18 mouse cellular contexts compared by ENCODE assay signal in genomic region chr10:126320831-126321230, GRCm38 (mm10).
DNase-seq lines count a peak whose midpoint lies in the region; ATAC-seq and TF ChIP-seq lines count a peak whose summit lies in the region.
"Had no signal": no experiment of that assay in that cellular context is flagged by ENCODE, and none has a peak within 500 bp of the region (broad histone marks: within the 10 kb centered on the region; RNA-seq: fewer than 3 reads in every experiment).

No protein-coding gene starts in this region.

- H3K9ac ChIP-seq in hindbrain, embryonic 11.5 days (ENCODE audit: low read depth, low read length) = no peak overlapping the region
- H3K9ac ChIP-seq in hindbrain, embryonic 12.5 days = no peak overlapping the region
- no peak overlapping the region for H3K9ac ChIP-seq in midbrain, embryonic 14.5 days (replicated peaks; ENCODE audit: low read length)
- H3K9ac ChIP-seq in hindbrain, postnatal 0 days (replicated peaks; ENCODE audit: low read length) = no peak overlapping the region
- H3K9ac ChIP-seq: intestine, embryonic 15.5 days had no signal

- no peaks in the 10 kb centered on the region for H3K9me3 ChIP-seq in hindbrain, embryonic 11.5 days (ENCODE audit: control insufficient read depth, low read length)
- H3K9me3 ChIP-seq in hindbrain, embryonic 12.5 days (replicated peaks) = no peaks in the 10 kb centered on the region
- H3K9me3 ChIP-seq in midbrain, embryonic 14.5 days (ENCODE audit: control insufficient read depth, low read length) = no peaks in the 10 kb centered on the region
- H3K9me3 ChIP-seq in midbrain, embryonic 10.5 days (replicated peaks) = no peaks in the 10 kb centered on the region
- H3K9me3 ChIP-seq in hindbrain, postnatal 0 days (ENCODE audit: low read length) = no peaks in the 10 kb centered on the region
- H3K9me3 ChIP-seq: forebrain, embryonic 10.5 days; intestine, embryonic 15.5 days had no signal

- no peak overlapping the region for H3K4me3 ChIP-seq in hindbrain, embryonic 11.5 days (ENCODE audit: low read depth, low read length)
- H3K4me3 ChIP-seq in hindbrain, embryonic 12.5 days = no peak overlapping the region
- no peak overlapping the region for H3K4me3 ChIP-seq in midbrain, embryonic 14.5 days (replicated peaks; ENCODE audit: low read depth, low read length)
- H3K4me3 ChIP-seq in midbrain, embryonic 10.5 days = no peak overlapping the region
- no peak overlapping the region for H3K4me3 ChIP-seq in hindbrain, postnatal 0 days (ENCODE audit: low read length)
- H3K4me3 ChIP-seq: forebrain, embryonic 10.5 days; intestine, embryonic 15.5 days had no signal

- H3K27ac ChIP-seq in hindbrain, embryonic 11.5 days (ENCODE audit: low read depth, low read length) = peak overlapping the region; percentile 45
- H3K27ac ChIP-seq in hindbrain, embryonic 12.5 days = no peak overlapping the region
- no peak overlapping the region for H3K27ac ChIP-seq in midbrain, embryonic 14.5 days (replicated peaks; ENCODE audit: low read depth, low read length)
- no peak overlapping the region for H3K27ac ChIP-seq in midbrain, embryonic 10.5 days (replicated peaks)
- no peak overlapping the region for H3K27ac ChIP-seq in hindbrain, postnatal 0 days
- H3K27ac ChIP-seq: forebrain, embryonic 10.5 days; intestine, embryonic 15.5 days had no signal

- DNase-seq in hindbrain, embryonic 11.5 days (ENCODE audit: low spot score) = no peak
- peak; percentile 50 for DNase-seq in midbrain, embryonic 14.5 days
- no peak for DNase-seq in midbrain, embryonic 10.5 days (ENCODE audit: low spot score)
- DNase-seq in hindbrain, postnatal 0 days (ENCODE audit: low spot score) = peak; percentile 6
- no peak for DNase-seq in left cerebral cortex, postnatal 4 days
- DNase-seq: adrenal gland, adult 2 months; adrenal gland, postnatal 14 days; cerebellum, adult 11-12 months; cerebellum, adult 8-10 months; cerebellum, postnatal 14 days; gastrocnemius, postnatal 25 days; kidney, adult 11 months had no signal

- H3K36me3 ChIP-seq in hindbrain, embryonic 11.5 days (ENCODE audit: control insufficient read depth, insufficient read depth, low read length) = no peaks in the 10 kb centered on the region
- H3K36me3 ChIP-seq in hindbrain, embryonic 12.5 days = no peaks in the 10 kb centered on the region
- no peaks in the 10 kb centered on the region for H3K36me3 ChIP-seq in midbrain, embryonic 14.5 days (ENCODE audit: control insufficient read depth, insufficient read depth, low read length)
- no peaks in the 10 kb centered on the region for H3K36me3 ChIP-seq in midbrain, embryonic 10.5 days
- H3K36me3 ChIP-seq in hindbrain, postnatal 0 days (ENCODE audit: insufficient read depth, low read length) = no peaks in the 10 kb centered on the region
- H3K36me3 ChIP-seq: forebrain, embryonic 10.5 days; intestine, embryonic 15.5 days had no signal

- no peak for ATAC-seq in hindbrain, embryonic 11.5 days (ENCODE audit: low FRiP score)
- ATAC-seq in hindbrain, embryonic 12.5 days (ENCODE audit: low FRiP score) = no peak
- ATAC-seq in midbrain, embryonic 14.5 days (ENCODE audit: low FRiP score, low TSS enrichment) = no peak
- no peak for ATAC-seq in hindbrain, postnatal 0 days
- ATAC-seq: CD4-positive, CD25-positive, alpha-beta regulatory T cell, adult 4 months; forebrain, embryonic 14.5 days had no signal

- H3K4me1 ChIP-seq in hindbrain, embryonic 11.5 days (replicated peaks; ENCODE audit: control insufficient read depth, insufficient read depth, low read length) = no peaks in the 10 kb centered on the region
- 0 out of 2 replicates have a peak, but pooled peaks cover 5% of the 10 kb centered on the region for H3K4me1 ChIP-seq in hindbrain, embryonic 12.5 days
- no peaks in the 10 kb centered on the region for H3K4me1 ChIP-seq in midbrain, embryonic 14.5 days (ENCODE audit: control insufficient read depth, insufficient read depth, low read length)
- H3K4me1 ChIP-seq in midbrain, embryonic 10.5 days = no peaks in the 10 kb centered on the region
- H3K4me1 ChIP-seq in hindbrain, postnatal 0 days (ENCODE audit: insufficient read depth, low read length) = no peaks in the 10 kb centered on the region
- H3K4me1 ChIP-seq: forebrain, embryonic 10.5 days; intestine, embryonic 15.5 days had no signal

- no peak overlapping the region for H3K4me2 ChIP-seq in hindbrain, embryonic 11.5 days (replicated peaks; ENCODE audit: low read depth, low read length)
- H3K4me2 ChIP-seq in hindbrain, embryonic 12.5 days (replicated peaks) = no peak overlapping the region
- H3K4me2 ChIP-seq in midbrain, embryonic 14.5 days (ENCODE audit: low read length) = no peak overlapping the region
- no peak overlapping the region for H3K4me2 ChIP-seq in hindbrain, postnatal 0 days (ENCODE audit: low read depth, low read length)
- H3K4me2 ChIP-seq: heart, embryonic 11.5 days; intestine, embryonic 15.5 days had no signal

- H3K27me3 ChIP-seq in hindbrain, embryonic 11.5 days (ENCODE audit: control insufficient read depth, insufficient read depth, low read length) = no peaks in the 10 kb centered on the region
- no peaks in the 10 kb centered on the region for H3K27me3 ChIP-seq in hindbrain, embryonic 12.5 days
- no peaks in the 10 kb centered on the region for H3K27me3 ChIP-seq in midbrain, embryonic 14.5 days (ENCODE audit: control insufficient read depth, insufficient read depth, low read length)
- H3K27me3 ChIP-seq in midbrain, embryonic 10.5 days (ENCODE audit: low read depth, poor library complexity, severe bottlenecking) = no peaks in the 10 kb centered on the region
- no peaks in the 10 kb centered on the region for H3K27me3 ChIP-seq in hindbrain, postnatal 0 days (ENCODE audit: insufficient read depth, low read length)

- 79% methylated on average over 9 of the region's 9 CpGs for WGBS in hindbrain, embryonic 11.5 days
- WGBS in hindbrain, embryonic 12.5 days = 83% methylated on average over 9 of the region's 9 CpGs
- WGBS in midbrain, embryonic 14.5 days = 65% methylated on average over 9 of the region's 9 CpGs
- 90% methylated on average over 9 of the region's 9 CpGs for WGBS in midbrain, embryonic 10.5 days
- WGBS in hindbrain, postnatal 0 days = 72% methylated on average over 9 of the region's 9 CpGs

- intact Hi-C loops in left cerebral cortex, postnatal 4 days (cut with DNase I) = no loop called here

- TF ChIP-seq CTCF in hindbrain, postnatal 0 days (IDR thresholded peaks at IDR 0.05; ENCODE audit: low read depth) = no peak

Comparison
In these comparisons a context has a peak if more than half of its experiments do, and no peak if none do; other contexts are left out.
1. DNase-seq: peak in midbrain, embryonic 14.5 days (single experiment) and hindbrain, postnatal 0 days (single experiment); none in hindbrain, embryonic 11.5 days (single experiment), midbrain, embryonic 10.5 days (single experiment) and left cerebral cortex, postnatal 4 days (single experiment).